11 mouse cellular contexts compared by ENCODE assay signal in genomic region chr16:32110951-32111699, GRCm38 (mm10). TPM values are rescaled to one million over a fixed set of nuclear protein-coding genes. Genes with fewer than 3 reads are reported as not detected.
DNase-seq lines count a peak whose midpoint lies in the region; ATAC-seq and TF ChIP-seq lines count a peak whose summit lies in the region.
"Had no signal": no experiment of that assay in that cellular context is flagged by ENCODE, and none has a peak within 500 bp of the region (broad histone marks: within the 10 kb centered on the region; RNA-seq: fewer than 3 reads in every experiment).

No protein-coding gene starts in this region.

- H3K9me3 ChIP-seq in midbrain, embryonic 14.5 days (ENCODE audit: control insufficient read depth, low read length) = no peaks in the 10 kb centered on the region
- H3K9me3 ChIP-seq in midbrain, embryonic 11.5 days (ENCODE audit: control insufficient read depth, low read length) = no peaks in the 10 kb centered on the region
- H3K9me3 ChIP-seq: kidney, embryonic 15.5 days; neural tube, embryonic 12.5 days had no signal

- peak; percentile 57 for TF ChIP-seq CTCF in heart, adult 2 months (IDR thresholded peaks at IDR 0.05)
- peak; percentile 32 for TF ChIP-seq CTCF in Patski (IDR thresholded peaks at IDR 0.05)

- DNase-seq in heart, adult 2 months = no peak
- no peak for DNase-seq in heart, adult 9 months (ENCODE audit: low spot score in 2 of 2)
- DNase-seq in midbrain, embryonic 14.5 days = peak; percentile 14
- no peak for DNase-seq in midbrain, embryonic 11.5 days (ENCODE audit: low spot score, missing footprints)
- DNase-seq in Patski (ENCODE audit: low read depth, low spot score) = no peak
- peak; percentile 28 for DNase-seq in telencephalon, adult 2 months (ENCODE audit: low read depth, low spot score)
- DNase-seq in left cerebral cortex, postnatal 36 days (ENCODE audit: low spot score in 2 of 2) = no peak
- DNase-seq: thymus, postnatal 14 days had no signal

- POLR2A ChIA-PET in Patski (lab: Charles Lee) = no interaction called here

- WGBS in heart, adult 2 months = 46% methylated on average over 15 of the region's 15 CpGs
- 74% methylated on average over 15 of the region's 15 CpGs for WGBS in midbrain, embryonic 14.5 days
- 84% methylated on average over 15 of the region's 15 CpGs for WGBS in midbrain, embryonic 11.5 days

- TF ChIP-seq POLR2A in heart, adult 2 months (IDR thresholded peaks at IDR 0.05; ENCODE audit: insufficient read depth, low read depth, low read length) = no peak

- CTCF ChIA-PET in Patski (lab: Charles Lee) = no interaction called here

- H3K4me3 ChIP-seq in heart, adult 2 months = no peak overlapping the region
- no peak overlapping the region for H3K4me3 ChIP-seq in midbrain, embryonic 14.5 days (replicated peaks; ENCODE audit: low read depth, low read length)
- H3K4me3 ChIP-seq in midbrain, embryonic 11.5 days (ENCODE audit: low read depth, low read length) = no peak overlapping the region
- H3K4me3 ChIP-seq: erythroblast, embryonic 14.5 days; kidney, embryonic 15.5 days; neural tube, embryonic 12.5 days had no signal

- no peaks in the 10 kb centered on the region for H3K79me2 ChIP-seq in heart, adult 2 months (replicated peaks; ENCODE audit: control insufficient read depth, insufficient read depth, low read length)

- peaks cover 7% of the 10 kb centered on the region for H3K4me1 ChIP-seq in heart, adult 2 months (ENCODE audit: control insufficient read depth, insufficient read depth, low read length)
- no peaks in the 10 kb centered on the region for H3K4me1 ChIP-seq in midbrain, embryonic 14.5 days (ENCODE audit: control insufficient read depth, insufficient read depth, low read length)
- no peaks in the 10 kb centered on the region for H3K4me1 ChIP-seq in midbrain, embryonic 11.5 days (ENCODE audit: control insufficient read depth, insufficient read depth, low read length)
- H3K4me1 ChIP-seq: neural tube, embryonic 12.5 days had no signal

- in situ Hi-C loops in Patski (cut with MboI; ENCODE audit: low pct_unique_long_range_greater_than_20kb) = loop anchor here (25.0 kb wide), 1 partner anchor 351 kb away; no protein-coding TSS in a partner anchor

- H3K27ac ChIP-seq in heart, adult 2 months = no peak overlapping the region
- no peak overlapping the region for H3K27ac ChIP-seq in midbrain, embryonic 14.5 days (replicated peaks; ENCODE audit: low read depth, low read length)
- no peak overlapping the region for H3K27ac ChIP-seq in midbrain, embryonic 11.5 days (ENCODE audit: low read depth, low read length)
- H3K27ac ChIP-seq: kidney, embryonic 15.5 days; neural tube, embryonic 12.5 days had no signal

- H3K4me2 ChIP-seq in midbrain, embryonic 14.5 days (ENCODE audit: low read length) = no peak overlapping the region
- H3K4me2 ChIP-seq in midbrain, embryonic 11.5 days = no peak overlapping the region
- H3K4me2 ChIP-seq: kidney, embryonic 15.5 days; neural tube, embryonic 12.5 days had no signal

- no peak overlapping the region for H3K9ac ChIP-seq in heart, adult 2 months (ENCODE audit: low read depth, low read length)
- no peak overlapping the region for H3K9ac ChIP-seq in midbrain, embryonic 14.5 days (replicated peaks; ENCODE audit: low read length)
- no peak overlapping the region for H3K9ac ChIP-seq in midbrain, embryonic 11.5 days (ENCODE audit: low read length)
- H3K9ac ChIP-seq: kidney, embryonic 15.5 days; neural tube, embryonic 12.5 days had no signal

- ATAC-seq in midbrain, embryonic 14.5 days (ENCODE audit: low FRiP score, low TSS enrichment) = no peak
- ATAC-seq in midbrain, embryonic 11.5 days (ENCODE audit: low FRiP score) = no peak
- ATAC-seq in Patski = no peak

- no peaks in the 10 kb centered on the region for H3K27me3 ChIP-seq in heart, adult 2 months (ENCODE audit: control insufficient read depth, insufficient read depth, low read length)
- no peaks in the 10 kb centered on the region for H3K27me3 ChIP-seq in midbrain, embryonic 14.5 days (ENCODE audit: control insufficient read depth, insufficient read depth, low read length)
- H3K27me3 ChIP-seq in midbrain, embryonic 11.5 days (ENCODE audit: control insufficient read depth, insufficient read depth, low read length) = no peaks in the 10 kb centered on the region
- H3K27me3 ChIP-seq in Patski = no peaks in the 10 kb centered on the region
- H3K27me3 ChIP-seq: kidney, embryonic 15.5 days; neural tube, embryonic 12.5 days had no signal

- intact Hi-C loops in heart, adult 2 months (cut with DNase I) = no loop called here
- intact Hi-C loops in left cerebral cortex, postnatal 36 days (cut with DNase I) = loop anchor here (5.0 to 10.0 kb wide), 3 partner anchors 104 to 384 kb away; partner anchors contain the start of genes Fbxo45, Wdr53 and Zdhhc19

- TF ChIP-seq EP300 in heart, adult 2 months (IDR thresholded peaks at IDR 0.05; ENCODE audit: insufficient read depth, low read depth, low read length) = no peak

- H3K36me3 ChIP-seq in heart, adult 2 months (ENCODE audit: control insufficient read depth, insufficient read depth, low read length) = no peaks in the 10 kb centered on the region
- peaks cover 31% of the 10 kb centered on the region for H3K36me3 ChIP-seq in midbrain, embryonic 14.5 days (ENCODE audit: control insufficient read depth, insufficient read depth, low read length)
- H3K36me3 ChIP-seq in midbrain, embryonic 11.5 days (ENCODE audit: control insufficient read depth, insufficient read depth, low read length) = no peaks in the 10 kb centered on the region

RNA-seq across cellular contexts. Expression of gene Cep19, which starts 11.5 kb away (rescaled TPM):
- total RNA-seq in heart, adult 2 months (2021) = 1 to 10 TPM; 8.6 to 9.8 TPM
- polyA plus RNA-seq in heart, adult 2 months (2012; rRNA removed) = 8.8 and 9.7 TPM in 2 replicates
- 47.5 and 50.9 TPM in 2 replicates for polyA plus RNA-seq in midbrain, embryonic 14.5 days (2014; fragmentation: Nextera tagmentation; extraction: Ambion mirVana)
- 51.7 and 56.5 TPM in 2 replicates for polyA plus RNA-seq in midbrain, embryonic 11.5 days (2014; fragmentation: Nextera tagmentation; extraction: Ambion mirVana)
- polyA plus RNA-seq in Patski (2021) = 39.5 TPM
- 10 to 100 TPM; 71.0 to 72.1 TPM for total RNA-seq in left cerebral cortex, postnatal 36 days (2021)

RNA-seq across cellular contexts. Expression of gene Pigx, which starts 11.6 kb away (rescaled TPM):
- 10 to 100 TPM; 21.0 to 21.2 TPM for total RNA-seq in heart, adult 2 months (2021)
- 12.4 and 23.2 TPM in 2 replicates for polyA plus RNA-seq in heart, adult 2 months (2012; rRNA removed)
- 119 and 125 TPM in 2 replicates for polyA plus RNA-seq in midbrain, embryonic 14.5 days (2014; fragmentation: Nextera tagmentation; extraction: Ambion mirVana)
- polyA plus RNA-seq in midbrain, embryonic 11.5 days (2014; fragmentation: Nextera tagmentation; extraction: Ambion mirVana) = 150 and 153 TPM in 2 replicates
- polyA plus RNA-seq in Patski (2021) = 61.5 TPM
- 10 to 100 TPM; 25.8 to 27.8 TPM for total RNA-seq in left cerebral cortex, postnatal 36 days (2021)

RNA-seq across cellular contexts. Expression of gene Pak2, which starts 32.0 kb away (rescaled TPM):
- 10 to 100 TPM; 26.3 to 27.3 TPM for total RNA-seq in heart, adult 2 months (2021)
- 9.6 and 15.3 TPM in 2 replicates for polyA plus RNA-seq in heart, adult 2 months (2012; rRNA removed)
- 38.7 and 47.2 TPM in 2 replicates for polyA plus RNA-seq in midbrain, embryonic 14.5 days (2014; fragmentation: Nextera tagmentation; extraction: Ambion mirVana)
- polyA plus RNA-seq in midbrain, embryonic 11.5 days (2014; fragmentation: Nextera tagmentation; extraction: Ambion mirVana) = 49.6 and 59.6 TPM in 2 replicates
- 55.7 TPM for polyA plus RNA-seq in Patski (2021)
- total RNA-seq in left cerebral cortex, postnatal 36 days (2021) = 10 to 100 TPM; 24.1 to 25.3 TPM

RNA-seq across cellular contexts. Expression of gene Nrros, which starts 54.3 kb away (rescaled TPM):
- total RNA-seq in heart, adult 2 months (2021) = 1 to 10 TPM; 3.9 to 4.7 TPM
- 9.1 and 9.5 TPM in 2 replicates for polyA plus RNA-seq in heart, adult 2 months (2012; rRNA removed)
- 3.4 and 8.7 TPM in 2 replicates for polyA plus RNA-seq in midbrain, embryonic 14.5 days (2014; fragmentation: Nextera tagmentation; extraction: Ambion mirVana)
- 7.4 and 10.3 TPM in 2 replicates for polyA plus RNA-seq in midbrain, embryonic 11.5 days (2014; fragmentation: Nextera tagmentation; extraction: Ambion mirVana)
- polyA plus RNA-seq in Patski (2021) = not detected
- 1 to 10 TPM; 7.5 to 9.2 TPM for total RNA-seq in left cerebral cortex, postnatal 36 days (2021)

Comparison
In these comparisons a context has a peak if more than half of its experiments do, and no peak if none do; other contexts are left out.
1. DNase-seq: peak in midbrain, embryonic 14.5 days (single experiment) and telencephalon, adult 2 months (single experiment); none in heart, adult 2 months (0 of 2), heart, adult 9 months (0 of 2), midbrain, embryonic 11.5 days (single experiment), Patski (single experiment) and left cerebral cortex, postnatal 36 days (0 of 2).